Mouse (Mus musculus) forebrain, embryonic 11.5 days (tissue): ENCODE measurements around the gene Lin52. TPM values are rescaled to one million over a fixed set of nuclear protein-coding genes. Genes with fewer than 3 reads are reported as not detected.

Experiments
- ATAC-seq: fragments of 200-750 bp; cut with Nextera tagmentation; replicated peaks from 2 replicates; pipeline ENCODE4 v1.8.0; 2017; ENCODE audit warnings: moderate TSS enrichment; ENCODE audit not compliant: low FRiP score
- DNase-seq: peaks from one replicate; pipeline ENCODE4 v3.0.0-alpha.2; 2017; ENCODE audit warnings: low spot score
- H3K27ac ChIP-seq: fragments of 300-500 bp; sonication (generic); 2 replicates; pipeline ENCODE4 v1.5.1; 2014; ENCODE audit warnings: low read depth, low read length
- H3K27me3 ChIP-seq: fragments of 300-500 bp; sonication (generic); 2 replicates; pipeline ENCODE4 v1.6.1; 2014; ENCODE audit warnings: mild to moderate bottlenecking, low read length, mixed read lengths; ENCODE audit not compliant: control insufficient read depth, insufficient read depth
- H3K36me3 ChIP-seq: fragments of 300-500 bp; sonication (generic); 2 replicates; pipeline ENCODE4 v1.6.1; 2014; ENCODE audit warnings: mild to moderate bottlenecking, low read length, moderate library complexity, mixed read lengths; ENCODE audit not compliant: control insufficient read depth, insufficient read depth
- H3K4me1 ChIP-seq: fragments of 300-500 bp; sonication (generic); replicated peaks from 2 replicates; pipeline ENCODE4 v1.6.1; 2014; ENCODE audit warnings: low read length, mixed read lengths; ENCODE audit not compliant: control insufficient read depth, insufficient read depth
- H3K4me2 ChIP-seq: fragments of 300-500 bp; sonication (generic); 2 replicates; pipeline ENCODE4 v1.6.1; 2014; ENCODE audit warnings: low read depth, mild to moderate bottlenecking, low read length, moderate library complexity, mixed read lengths; ENCODE audit not compliant: severe bottlenecking
- H3K4me3 ChIP-seq: fragments of 300-500 bp; sonication (generic); 2 replicates; pipeline ENCODE4 v1.5.1; 2014; ENCODE audit warnings: low read depth, low read length
- H3K9ac ChIP-seq: fragments of 300-500 bp; sonication (generic); 2 replicates; pipeline ENCODE4 v1.6.1; 2014; ENCODE audit warnings: low read length
- H3K9me3 ChIP-seq: fragments of 300-500 bp; sonication (generic); 2 replicates; pipeline ENCODE4 v1.6.1; 2016; ENCODE audit warnings: low read length, mixed read lengths; ENCODE audit not compliant: control insufficient read depth
- WGBS: fragments of 180-500 bp; shearing (Covaris S2); extraction: QIAGEN DNeasy Blood & Tissue Kit; methylation state at CpG from one replicate; pipeline ENCODE4 v1.1.7; 2014; 5-methylcytosine and 5-hydroxymethylcytosine counted together
- polyA plus RNA-seq: library from polyadenylated mRNA; unstranded; fragments of >200 nt; fragmentation: Nextera tagmentation; extraction: Ambion mirVana; gene quantifications from 2 replicates; pipeline ENCODE4 v1.2.1, GENCODE M21; 2014

Lin52 gene
- polyA plus RNA-seq, 1 experiment from 2014 or later = 36.5 TPM

GRCm38 (mm10) chr12:84417605-84417922, 33.7 kb upstream of the Lin52 start:
- H3K9ac ChIP-seq = peak overlapping the region; percentile 72
- 35% methylated on average over 18 of the region's 18 CpGs for WGBS
- no peak for DNase-seq
- H3K4me3 ChIP-seq = peak overlapping the region; percentile 52
- H3K36me3 ChIP-seq = no peaks in the 10 kb centered on the region; the same call in 1 of the 2 replicates
- peaks cover 6% of the 10 kb centered on the region; the same call in 1 of the 2 replicates for H3K4me1 ChIP-seq
- no peak overlapping the region for H3K27ac ChIP-seq
- ATAC-seq = no peak
- no peaks in the 10 kb centered on the region for H3K27me3 ChIP-seq
- peak overlapping the region; percentile 73 for H3K4me2 ChIP-seq
- peaks cover 3% of the 10 kb centered on the region; the same call in 1 of the 2 replicates for H3K9me3 ChIP-seq

GRCm38 (mm10) chr12:84423990-84424389, 27.2 kb upstream of the Lin52 start:
- Histone ChIP-seq H3K4me1 (no peaks in the 10 kb centered on the region), H3K9me3 (no peaks in the 10 kb centered on the region), H3K27ac (no peak overlapping the region), H3K4me3 (no peak overlapping the region), H3K36me3 (no peaks in the 10 kb centered on the region), H3K9ac (no peak overlapping the region), H3K27me3 (no peaks in the 10 kb centered on the region), H3K4me2 (no peak overlapping the region)
- 61% methylated on average over 3 of the region's 3 CpGs for WGBS
- ATAC-seq = no peak
- DNase-seq = no peak

- ATAC-seq = no peak
- Histone ChIP-seq H3K4me3 (no peak overlapping the region), H3K9ac (no peak overlapping the region), H3K27ac (no peak overlapping the region), H3K27me3 (no peaks in the 10 kb centered on the region), H3K9me3 (no peaks in the 10 kb centered on the region), H3K36me3 (no peaks in the 10 kb centered on the region), H3K4me1 (no peaks in the 10 kb centered on the region), H3K4me2 (no peak overlapping the region)
- WGBS = 99% methylated on average over 2 of the region's 2 CpGs
- DNase-seq = no peak
Observed at GRCm38 (mm10) chr12:84429825-84430224, 21.4 kb upstream of the Lin52 start.

- no peak overlapping the region for H3K4me2 ChIP-seq
- H3K9ac ChIP-seq = no peak overlapping the region
- WGBS = 87% methylated on average over 2 of the region's 2 CpGs
- H3K27ac ChIP-seq = no peak overlapping the region
- DNase-seq (no peak), ATAC-seq (no peak)
- no peak overlapping the region for H3K4me3 ChIP-seq
- no peaks in the 10 kb centered on the region for H3K36me3 ChIP-seq
- H3K27me3 ChIP-seq = no peaks in the 10 kb centered on the region
- no peaks in the 10 kb centered on the region for H3K9me3 ChIP-seq
- H3K4me1 ChIP-seq = no peaks in the 10 kb centered on the region
Observed at GRCm38 (mm10) chr12:84438697-84439096, 12.5 kb upstream of the Lin52 start.

GRCm38 (mm10) chr12:84442526-84442925, 8.7 kb upstream of the Lin52 start:
- H3K9ac ChIP-seq = no peak overlapping the region
- H3K4me1 ChIP-seq = no peaks in the 10 kb centered on the region
- H3K4me3 ChIP-seq = no peak overlapping the region
- DNase-seq (no peak), ATAC-seq (no peak)
- no peaks in the 10 kb centered on the region for H3K9me3 ChIP-seq
- no peaks in the 10 kb centered on the region for H3K36me3 ChIP-seq
- WGBS = 79% methylated on average over 4 of the region's 4 CpGs
- no peak overlapping the region for H3K4me2 ChIP-seq
- H3K27me3 ChIP-seq = no peaks in the 10 kb centered on the region
- H3K27ac ChIP-seq = no peak overlapping the region

- no peak for DNase-seq
- WGBS = 81% methylated on average over 1 of the region's 1 CpGs
- no peak for ATAC-seq
Observed at GRCm38 (mm10) chr12:84447386-84447785, 3.8 kb upstream of the Lin52 start.

GRCm38 (mm10) chr12:84448181-84448580, 3.0 kb upstream of the Lin52 start:
- Histone ChIP-seq H3K27ac (no peak overlapping the region), H3K36me3 (no peaks in the 10 kb centered on the region), H3K27me3 (no peaks in the 10 kb centered on the region; the same call in 1 of the 2 replicates), H3K4me2 (no peak overlapping the region), H3K9ac (no peak overlapping the region), H3K4me1 (peaks cover 4% of the 10 kb centered on the region; the same call in 1 of the 2 replicates), H3K9me3 (no peaks in the 10 kb centered on the region), H3K4me3 (no peak overlapping the region)
- 83% methylated on average over 6 of the region's 6 CpGs for WGBS
- ATAC-seq (no peak), DNase-seq (no peak)

More at GRCm38 (mm10) chr12:84447386-84447785, 3.8 kb upstream of the Lin52 start:
- H3K36me3 ChIP-seq = no peaks in the 10 kb centered on the region
- peaks cover 4% of the 10 kb centered on the region; the same call in 1 of the 2 replicates for H3K4me1 ChIP-seq
- H3K9ac ChIP-seq = no peak overlapping the region
- no peak overlapping the region for H3K27ac ChIP-seq
- no peak overlapping the region for H3K4me2 ChIP-seq
- H3K9me3 ChIP-seq = no peaks in the 10 kb centered on the region
- no peaks in the 10 kb centered on the region; the same call in 1 of the 2 replicates for H3K27me3 ChIP-seq
- no peak overlapping the region for H3K4me3 ChIP-seq

GRCm38 (mm10) chr12:84449887-84450286, 1.3 kb upstream of the Lin52 start:
- WGBS = 49% methylated on average over 10 of the region's 10 CpGs
- Histone ChIP-seq H3K4me3 (no peak overlapping the region; the same call in 1 of the 2 replicates), H3K27me3 (no peaks in the 10 kb centered on the region; the same call in 1 of the 2 replicates), H3K9ac (peak overlapping the region; percentile 54; the same call in 1 of the 2 replicates), H3K36me3 (no peaks in the 10 kb centered on the region), H3K4me1 (peaks cover 4% of the 10 kb centered on the region; the same call in 1 of the 2 replicates), H3K9me3 (no peaks in the 10 kb centered on the region), H3K27ac (no peak overlapping the region), H3K4me2 (peak overlapping the region; percentile 77; the same call in 1 of the 2 replicates)
- no peak for ATAC-seq
- DNase-seq = no peak

GRCm38 (mm10) chr12:84450351-84450717, 888 bp upstream of the Lin52 start:
- Histone ChIP-seq H3K9ac (peak overlapping the region; percentile 54), H3K27ac (no peak overlapping the region), H3K4me2 (peak overlapping the region; percentile 77), H3K4me1 (peaks cover 4% of the 10 kb centered on the region; the same call in 1 of the 2 replicates), H3K4me3 (peak overlapping the region; percentile 82), H3K27me3 (no peaks in the 10 kb centered on the region; the same call in 1 of the 2 replicates), H3K9me3 (no peaks in the 10 kb centered on the region), H3K36me3 (no peaks in the 10 kb centered on the region)
- ATAC-seq (no peak), DNase-seq (no peak)
- WGBS = under 1% methylated on average over 6 of the region's 6 CpGs
